Mouse (Mus musculus) megakaryocyte, embryonic 14.5 days (primary cell): ENCODE data around the gene Krtap1-5. TPM values are rescaled to one million over a fixed set of nuclear protein-coding genes. Genes with fewer than 3 reads are reported as not detected.
"Not testable (repeated sequence)": the region's sequence is repeated elsewhere in the genome, so short reads cannot be mapped to it uniquely, and the experiment has no call there.

Experiments used
- H3K27me3 ChIP-seq: replicated peaks from 2 replicates; pipeline ENCODE3; 2012; ENCODE audit warnings: inconsistent platforms
- H3K36me3 ChIP-seq: replicated peaks from 2 replicates; pipeline ENCODE3; 2012; ENCODE audit warnings: low read length, inconsistent platforms, mixed read lengths
- H3K4me1 ChIP-seq: 2 replicates; pipeline ENCODE4 v1.6.1; 2012; ENCODE audit warnings: inconsistent platforms
- H3K4me3 ChIP-seq: replicated peaks from 2 replicates; pipeline ENCODE3; 2012; ENCODE audit warnings: moderate library complexity, mild to moderate bottlenecking, inconsistent platforms
- H3K9me3 ChIP-seq: 2 replicates; pipeline ENCODE4 v1.6.1; 2012; ENCODE audit warnings: inconsistent platforms
- FLI1 ChIP-seq: IDR thresholded peaks from 2 replicates; pipeline ENCODE4 v1.6.1; 2012; ENCODE audit warnings: low read length, inconsistent platforms, mixed read lengths
- GATA1 ChIP-seq: IDR thresholded peaks from 3 replicates; pipeline ENCODE4 v1.6.1; 2012; ENCODE audit warnings: mixed read lengths, low read length, inconsistent platforms, borderline replicate concordance
- polyA plus RNA-seq: library from polyadenylated mRNA; stranded (reverse); fragments of >175 nt; gene quantifications from 2 replicates; pipeline ENCODE4 v1.2.3, GENCODE M21; 2012; ENCODE audit warnings: low replicate concordance; ENCODE audit not compliant: insufficient read depth

Gene Krtap1-5
- not detected in 2 replicates for polyA plus RNA-seq

- Histone ChIP-seq H3K27me3 (no peaks in the 10 kb centered on the region), H3K9me3 (no peaks in the 10 kb centered on the region), H3K36me3 (no peaks in the 10 kb centered on the region), H3K4me1 (no peaks in the 10 kb centered on the region), H3K4me3 (no peak within 1 kb of the TSS)
- TF ChIP-seq FLI1 (no peak), GATA1 (no peak)
These were observed at the start of gene Krtap1-5 for GRCm38 (mm10) chr11:99580636-99581035. TSS of gene Krtap1-5 (minus strand) at chr11:99581016.

- Histone ChIP-seq H3K36me3 (no peaks in the 10 kb centered on the region), H3K4me1 (no peaks in the 10 kb centered on the region), H3K27me3 (no peaks in the 10 kb centered on the region), H3K9me3 (peaks cover 6% of the 10 kb centered on the region; the same call in 1 of the 2 replicates), H3K4me3 (no peak within 1 kb of the TSS)
- no peak for TF ChIP-seq GATA1
- TF ChIP-seq FLI1, result no peak
These were observed 47.3 kb upstream of the Krtap1-5 start, which contains the start of gene Krtap4-1 for GRCm38 (mm10) chr11:99628138-99628537. TSS of gene Krtap4-1 (minus strand) at chr11:99628238.

GRCm38 (mm10) chr11:99620335-99620734, 39.5 kb upstream of the Krtap1-5 start, which contains the start of gene Gm11562:
TSS of gene Gm11562 (minus strand) at chr11:99620435.
- H3K27me3 ChIP-seq, result no peaks in the 10 kb centered on the region
- H3K4me1 ChIP-seq, result no peaks in the 10 kb centered on the region
- H3K4me3 ChIP-seq, result no peak within 1 kb of the TSS
- no peaks in the 10 kb centered on the region for H3K36me3 ChIP-seq
- 0 out of 2 replicates have a peak, but pooled peaks cover 3% of the 10 kb centered on the region for H3K9me3 ChIP-seq
- no peak for TF ChIP-seq GATA1
- TF ChIP-seq FLI1, result no peak

GRCm38 (mm10) chr11:99614796-99615363, 34.1 kb upstream of the Krtap1-5 start, which contains the start of gene Krtap2-4:
TSS of gene Krtap2-4 (minus strand) at chr11:99614846.
- TF ChIP-seq FLI1, result no peak
- no peak for TF ChIP-seq GATA1
- no peaks in the 10 kb centered on the region for H3K9me3 ChIP-seq
- no peaks in the 10 kb centered on the region for H3K27me3 ChIP-seq
- no peak within 1 kb of the TSS for H3K4me3 ChIP-seq
- no peaks in the 10 kb centered on the region for H3K4me1 ChIP-seq
- no peaks in the 10 kb centered on the region for H3K36me3 ChIP-seq

DNA sequence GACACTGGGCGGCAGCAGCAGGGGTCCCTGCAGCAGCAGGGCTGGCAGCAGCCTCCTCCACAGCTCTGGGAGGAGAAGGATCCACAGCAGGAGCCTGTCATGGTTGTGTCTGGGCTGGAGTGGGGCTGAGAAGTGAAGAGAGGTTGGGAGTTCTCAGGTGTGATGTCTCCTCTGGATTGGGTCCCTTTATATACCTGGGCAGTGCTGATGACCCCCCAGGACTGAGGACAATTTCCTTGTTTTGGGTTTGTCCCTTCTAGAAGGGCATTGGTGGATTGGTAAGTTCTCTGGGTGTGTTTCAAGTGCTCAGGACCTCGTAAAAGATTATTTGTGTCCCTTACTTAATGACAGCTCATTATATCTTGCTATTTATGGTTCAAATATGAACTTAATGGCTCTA, 29.3 kb upstream of the Krtap1-5 start, which contains the start of gene Gm11937:
Gm11937 (minus strand) TSS at position 101 of the 400 bp plus-strand sequence.
- not testable (repeated sequence) for H3K9me3 ChIP-seq, H3K4me3 ChIP-seq, H3K4me1 ChIP-seq, H3K27me3 ChIP-seq, H3K36me3 ChIP-seq

DNA sequence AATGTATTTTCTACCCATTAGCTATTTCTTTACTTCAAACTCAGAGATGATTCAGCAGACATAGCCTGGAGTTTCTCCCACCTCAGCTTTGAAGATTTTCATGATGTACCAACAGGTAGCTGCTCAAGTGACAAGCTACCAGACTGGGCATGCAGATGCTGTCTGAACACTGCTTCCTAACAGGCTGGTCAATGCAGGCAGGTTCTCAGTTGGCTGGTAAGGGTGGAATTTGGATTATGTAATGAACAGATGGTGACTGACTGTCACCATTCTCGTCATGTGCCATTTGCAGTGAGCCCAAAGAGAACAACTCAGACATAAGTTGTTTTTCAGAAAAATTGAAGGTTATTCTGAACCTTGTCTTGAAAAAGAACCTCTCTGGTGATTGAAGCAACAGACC, 28.3 kb upstream of the Krtap1-5 start:
- no peaks in the 10 kb centered on the region for H3K4me1 ChIP-seq
- TF ChIP-seq FLI1, result no peak
- no peak for TF ChIP-seq GATA1
- no peaks in the 10 kb centered on the region for H3K9me3 ChIP-seq
- H3K36me3 ChIP-seq, result no peaks in the 10 kb centered on the region
- no peak overlapping the region for H3K4me3 ChIP-seq
- H3K27me3 ChIP-seq, result no peaks in the 10 kb centered on the region

DNA sequence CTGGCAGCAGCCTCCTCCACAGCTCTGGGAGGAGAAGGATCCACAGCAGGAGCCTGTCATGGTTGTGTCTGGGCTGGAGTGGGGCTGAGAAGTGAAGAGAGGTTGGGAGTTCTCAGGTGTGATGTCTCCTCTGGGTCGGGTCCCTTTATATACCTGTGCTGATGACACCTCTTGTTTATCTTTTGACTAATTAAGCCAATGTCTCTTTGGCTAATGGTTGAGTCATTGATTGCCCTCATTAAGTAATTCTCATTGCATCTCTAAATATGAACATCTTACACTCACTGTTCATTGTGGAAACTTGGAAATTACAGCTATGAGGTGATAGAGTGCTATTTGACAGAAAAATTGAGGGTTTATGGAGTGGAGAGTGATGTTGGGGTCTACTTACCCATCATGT, 22.4 kb upstream of the Krtap1-5 start, which contains the start of gene Gm11938:
Gm11938 (minus strand) TSS at position 101 of the 400 bp plus-strand sequence.
- H3K9me3 ChIP-seq, H3K27me3 ChIP-seq, H3K36me3 ChIP-seq, H3K4me1 ChIP-seq, H3K4me3 ChIP-seq: not testable (repeated sequence)

DNA sequence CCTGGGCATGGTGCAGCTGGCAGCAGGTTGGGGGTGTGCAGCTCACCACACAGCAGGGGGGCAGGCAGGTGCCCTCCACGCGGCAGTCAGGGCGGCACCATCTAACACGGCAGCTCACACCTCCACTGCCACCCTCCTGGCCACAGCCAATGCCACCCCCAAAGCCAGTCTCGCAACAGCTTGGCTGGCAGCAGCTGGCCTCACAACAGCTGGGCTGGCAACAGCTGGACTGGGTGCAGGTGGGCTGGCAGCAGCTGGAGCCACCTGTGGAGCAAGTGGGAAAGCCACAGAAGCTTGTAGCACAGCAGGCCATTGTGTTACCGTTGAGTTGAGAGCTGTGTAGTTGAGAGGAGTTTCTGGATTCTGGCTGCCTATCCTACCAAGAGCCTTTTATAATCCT, 16.9 kb upstream of the Krtap1-5 start, which contains the start of gene Krtap9-3:
Krtap9-3 (minus strand) TSS at position 364 of the 400 bp plus-strand sequence.
- H3K4me3 ChIP-seq, H3K27me3 ChIP-seq, H3K9me3 ChIP-seq, H3K4me1 ChIP-seq, H3K36me3 ChIP-seq: not testable (repeated sequence)

DNA sequence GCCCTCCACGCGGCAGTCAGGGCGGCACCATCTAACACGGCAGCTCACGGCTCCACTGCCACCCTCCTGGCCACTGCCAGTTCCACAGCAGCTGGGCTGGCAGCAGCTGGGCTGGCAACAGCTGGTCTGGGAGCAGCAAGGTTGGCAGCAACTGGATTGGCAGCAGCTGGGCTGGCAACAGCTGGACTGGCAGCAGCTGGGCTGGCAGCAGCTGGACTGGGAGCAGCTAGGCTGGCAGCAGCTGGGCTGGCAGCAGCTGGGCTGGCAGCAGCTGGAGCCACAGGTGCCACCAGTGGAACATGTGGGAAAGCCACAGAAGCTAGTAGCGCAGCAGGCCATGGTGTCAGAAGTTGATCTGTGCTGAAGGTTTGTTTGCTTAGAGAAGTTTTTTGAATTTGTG, 10.2 kb upstream of the Krtap1-5 start, which contains the start of gene Krtap1-3:
Krtap1-3 (minus strand) TSS at position 359 of the 400 bp plus-strand sequence.
- no peak within 1 kb of the TSS for H3K4me3 ChIP-seq

GRCm38 (mm10) chr11:99585096-99585495, 4.3 kb upstream of the Krtap1-5 start:
- TF ChIP-seq GATA1, result no peak
- TF ChIP-seq FLI1, result no peak
- Histone ChIP-seq H3K4me1 (no peaks in the 10 kb centered on the region), H3K9me3 (no peaks in the 10 kb centered on the region), H3K4me3 (no peak overlapping the region), H3K36me3 (no peaks in the 10 kb centered on the region), H3K27me3 (no peaks in the 10 kb centered on the region)

More for the DNA sequence above, 10.2 kb upstream of the Krtap1-5 start, which contains the start of gene Krtap1-3:
- no peaks in the 10 kb centered on the region for H3K9me3 ChIP-seq
- TF ChIP-seq GATA1 (no peak), FLI1 (no peak)
- no peaks in the 10 kb centered on the region for H3K27me3 ChIP-seq
- no peaks in the 10 kb centered on the region for H3K4me1 ChIP-seq
- H3K36me3 ChIP-seq, result no peaks in the 10 kb centered on the region

DNA sequence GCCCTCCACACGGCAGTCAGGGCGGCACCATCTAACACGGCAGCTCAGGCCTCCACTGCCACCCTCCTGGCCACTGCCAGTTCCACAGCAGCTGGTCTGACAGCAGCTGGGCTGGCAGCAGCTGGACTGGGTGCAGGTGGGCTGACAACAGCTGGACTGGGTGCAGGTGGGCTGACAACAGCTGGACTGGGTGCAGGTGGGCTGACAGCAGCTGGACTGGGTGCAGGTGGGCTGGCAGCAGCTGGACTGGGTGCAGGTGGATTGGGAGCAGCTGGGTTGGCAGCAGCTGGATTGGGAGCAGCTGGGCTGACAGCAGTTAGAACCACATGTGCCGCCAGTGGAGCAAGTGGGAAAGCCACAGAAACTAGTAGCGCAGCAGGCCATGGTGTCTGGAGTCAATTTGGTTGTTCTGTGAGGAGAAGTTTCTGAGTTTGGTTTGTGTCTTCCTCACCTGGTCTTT, 2.5 kb upstream of the Krtap1-5 start, which contains the start of gene Krtap1-4:
Krtap1-4 (minus strand) TSS at position 410 of the 460 bp plus-strand sequence.
- no peaks in the 10 kb centered on the region for H3K27me3 ChIP-seq
- H3K4me1 ChIP-seq, result no peaks in the 10 kb centered on the region
- no peaks in the 10 kb centered on the region for H3K36me3 ChIP-seq
- no peaks in the 10 kb centered on the region for H3K9me3 ChIP-seq
- no peak for TF ChIP-seq GATA1
- no peak for TF ChIP-seq FLI1
- no peak within 1 kb of the TSS for H3K4me3 ChIP-seq
